Mouse (Mus musculus) CH12F3 (cell line): ENCODE results near the gene Bsg.

Experiments
- in situ Hi-C: fragments of 300-500 bp; cut with MboI; formaldehyde crosslinking; loops from 2 replicates; pipeline ENCODE4 v1.14.3; 2020; ENCODE audit warnings: low sequenced_read_pairs

Gene Bsg

DNA sequence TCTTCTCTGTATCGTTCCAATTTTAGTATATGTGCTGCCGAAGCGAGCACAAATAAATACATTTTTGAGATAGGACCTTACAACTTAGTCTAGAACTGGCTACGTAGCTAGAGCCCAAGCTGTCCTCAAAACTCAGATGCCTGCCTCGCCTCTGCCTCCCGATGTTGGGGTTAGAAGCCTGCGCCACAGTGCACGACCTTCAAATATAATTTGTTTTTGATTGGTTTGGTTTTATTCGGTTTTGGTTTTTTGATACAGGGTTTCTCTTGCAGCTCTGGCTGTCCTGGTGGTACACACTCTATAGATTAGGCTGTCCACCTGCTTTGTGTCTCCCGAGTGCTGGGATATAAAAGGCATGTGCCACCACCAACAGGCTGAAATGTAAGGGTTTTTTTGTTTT is 750 bp upstream of the Bsg start:
- in situ Hi-C loops = no loop called here

DNA sequence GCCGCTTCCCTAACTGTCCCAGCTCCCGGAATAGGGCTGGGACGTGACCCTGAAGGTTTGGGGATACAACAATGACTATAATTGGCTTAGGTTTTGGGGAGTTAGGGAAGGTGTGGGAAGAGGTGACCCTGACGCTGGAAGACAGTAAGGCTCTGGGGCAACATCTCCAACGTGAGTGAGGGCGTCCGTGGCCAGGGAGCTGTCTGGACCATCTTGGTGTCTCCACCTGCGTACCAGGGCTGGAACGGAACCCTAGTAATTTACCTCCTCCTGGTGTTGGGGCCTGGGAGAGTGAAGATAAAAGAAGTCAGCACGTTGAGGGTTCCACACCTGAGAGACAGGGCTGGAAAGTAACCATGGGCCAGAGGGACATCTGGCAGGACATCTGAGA is 674 bp downstream of the Bsg start:
- in situ Hi-C loops = no loop called here

DNA sequence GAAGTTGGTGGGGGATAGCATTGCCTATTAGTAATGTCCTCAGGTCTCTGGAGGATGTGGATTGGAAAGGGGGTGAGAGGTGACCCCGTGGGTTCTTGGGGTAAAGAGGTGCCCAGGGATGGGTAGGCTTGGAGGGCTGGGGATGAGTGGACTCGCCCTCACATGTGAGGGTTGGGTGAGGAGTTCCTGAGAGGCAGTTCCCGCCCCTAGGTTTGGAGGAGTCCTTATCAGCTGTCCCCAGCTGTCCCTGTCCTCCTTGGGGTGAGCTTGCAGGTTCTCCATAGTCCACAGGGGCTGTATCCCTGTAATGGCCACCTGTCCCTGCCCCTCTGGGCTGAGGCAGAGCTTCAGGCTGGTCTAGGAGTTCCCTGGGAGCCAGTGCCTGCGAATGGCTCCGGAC is 1.7 kb downstream of the Bsg start:
- in situ Hi-C loops = no loop called here

DNA sequence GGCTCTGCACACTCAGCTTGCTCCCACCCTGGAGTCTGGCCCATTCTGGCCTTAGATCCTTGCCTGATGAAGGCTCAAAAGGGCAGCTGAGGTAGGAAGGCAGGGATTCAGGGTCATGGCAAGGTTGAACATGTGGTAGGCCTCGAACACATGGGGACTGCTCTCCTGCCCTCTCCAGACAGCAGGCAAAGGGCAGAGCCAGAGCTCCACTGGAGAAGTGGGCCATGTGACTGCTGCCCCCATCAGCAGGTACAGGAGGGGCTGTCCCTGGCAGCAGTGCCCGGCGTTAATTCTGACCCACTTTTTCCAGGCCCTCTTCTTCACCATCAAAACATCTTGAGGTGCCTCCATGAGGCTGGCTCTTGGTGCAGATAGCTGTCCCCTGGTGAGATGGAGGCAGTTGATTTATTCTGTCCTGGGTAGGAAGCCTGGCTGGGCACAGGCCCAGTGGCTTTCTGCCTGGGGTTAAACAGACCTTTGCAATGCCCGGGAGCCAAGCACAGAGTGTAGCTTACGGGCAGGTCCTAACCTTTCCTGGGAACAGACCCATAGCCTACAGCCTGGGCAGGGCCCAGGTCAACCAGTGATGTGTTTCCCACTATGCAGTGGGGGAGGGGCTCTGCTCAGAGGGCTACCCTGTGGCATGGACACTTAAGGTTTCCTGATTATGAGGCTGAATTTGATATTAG is 2.3 kb downstream of the Bsg start:
- in situ Hi-C loops = no loop called here

DNA sequence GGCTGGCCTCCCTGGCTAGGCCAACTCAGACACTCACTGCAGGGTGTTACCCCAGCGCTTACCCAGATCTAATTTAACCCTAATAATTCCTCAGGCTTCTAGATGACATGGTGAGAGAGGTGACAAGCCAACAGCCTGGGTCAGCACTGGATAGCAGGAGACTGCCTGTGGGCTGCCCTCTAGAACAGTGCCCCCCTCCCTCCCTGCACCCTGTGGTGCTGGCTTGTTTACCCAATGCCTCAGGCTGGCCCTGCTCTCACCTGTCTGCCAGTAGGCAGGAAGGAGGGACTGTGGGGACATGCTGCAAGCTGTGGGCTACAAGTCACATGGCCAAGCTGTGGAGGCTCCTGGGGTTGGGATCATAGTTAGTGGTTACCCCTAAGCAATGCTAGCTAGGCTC is 2.9 kb downstream of the Bsg start:
- in situ Hi-C loops = no loop called here

DNA sequence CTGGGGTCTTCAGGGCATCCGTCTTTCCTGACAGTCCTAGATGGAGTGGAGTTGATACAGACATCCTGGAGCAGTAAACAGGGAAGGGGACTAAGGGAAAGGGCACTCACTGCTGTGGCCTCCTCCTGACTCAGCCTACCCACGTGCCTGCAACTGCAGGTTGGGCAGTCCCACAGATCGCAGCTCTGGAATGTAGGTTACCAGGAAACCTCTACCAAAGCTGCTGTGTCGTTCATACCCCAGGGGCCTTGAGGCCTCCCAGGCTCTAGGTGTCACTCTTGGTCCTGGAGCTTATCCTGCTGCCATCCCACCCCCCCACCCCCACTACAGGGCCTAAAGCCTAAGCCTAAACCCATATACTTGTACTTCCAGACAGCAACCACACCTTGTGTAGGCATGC is 3.5 kb downstream of the Bsg start:
- in situ Hi-C loops = no loop called here

DNA sequence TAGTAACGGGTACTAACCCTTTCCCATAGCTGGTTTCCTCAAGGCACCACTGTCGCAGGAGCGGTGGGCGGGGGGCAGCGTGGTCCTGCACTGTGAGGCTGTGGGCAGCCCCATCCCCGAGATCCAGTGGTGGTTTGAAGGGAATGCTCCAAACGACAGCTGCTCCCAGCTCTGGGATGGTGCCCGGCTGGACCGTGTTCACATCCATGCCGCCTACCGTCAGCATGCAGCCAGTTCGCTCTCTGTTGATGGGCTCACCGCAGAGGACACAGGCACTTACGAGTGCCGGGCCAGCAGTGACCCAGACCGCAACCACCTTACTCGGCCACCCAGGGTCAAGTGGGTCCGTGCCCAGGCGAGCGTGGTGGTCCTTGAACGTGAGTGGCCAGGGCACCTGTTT is 4.4 kb downstream of the Bsg start:
- in situ Hi-C loops = no loop called here

DNA sequence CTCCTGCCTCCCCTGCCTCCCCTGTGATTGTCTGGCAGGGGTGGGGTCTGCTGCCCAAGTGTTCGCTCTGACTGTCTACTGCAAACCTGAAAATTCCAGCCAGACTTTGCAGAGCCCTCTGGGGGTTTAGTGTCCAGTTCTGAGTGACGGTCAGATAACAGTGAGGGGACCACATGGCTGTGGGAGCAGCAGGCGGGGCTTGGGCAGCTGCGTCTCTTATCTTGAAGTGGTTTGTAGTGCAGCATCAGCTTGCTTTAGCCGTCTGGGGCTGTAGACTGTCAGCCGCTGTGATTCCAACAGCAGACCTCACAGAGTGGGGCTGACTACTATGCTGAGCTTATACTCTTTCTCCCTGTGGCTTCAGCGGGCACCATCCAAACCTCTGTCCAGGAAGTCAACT is 5.0 kb downstream of the Bsg start:
- in situ Hi-C loops = no loop called here

DNA sequence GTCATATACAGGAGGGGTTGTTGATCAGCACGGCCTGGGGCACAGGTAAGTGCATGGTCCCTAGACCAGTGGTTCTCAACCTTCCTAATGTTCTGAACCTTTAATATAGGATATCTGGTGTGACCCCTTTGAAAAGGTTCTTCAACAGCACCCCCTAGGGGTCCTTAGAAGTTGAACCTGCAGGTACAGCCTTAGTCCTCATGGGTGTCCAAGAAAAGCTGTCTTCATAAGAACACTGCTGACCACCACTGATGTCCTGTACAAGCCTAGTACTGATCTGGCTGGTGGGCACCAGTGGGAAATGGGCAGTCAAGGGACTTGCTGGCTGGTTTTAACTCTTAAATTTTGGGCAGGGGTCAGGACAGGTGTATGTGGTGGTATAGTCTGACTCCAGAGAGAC is 7.7 kb downstream of the Bsg start:
- in situ Hi-C loops = no loop called here

DNA sequence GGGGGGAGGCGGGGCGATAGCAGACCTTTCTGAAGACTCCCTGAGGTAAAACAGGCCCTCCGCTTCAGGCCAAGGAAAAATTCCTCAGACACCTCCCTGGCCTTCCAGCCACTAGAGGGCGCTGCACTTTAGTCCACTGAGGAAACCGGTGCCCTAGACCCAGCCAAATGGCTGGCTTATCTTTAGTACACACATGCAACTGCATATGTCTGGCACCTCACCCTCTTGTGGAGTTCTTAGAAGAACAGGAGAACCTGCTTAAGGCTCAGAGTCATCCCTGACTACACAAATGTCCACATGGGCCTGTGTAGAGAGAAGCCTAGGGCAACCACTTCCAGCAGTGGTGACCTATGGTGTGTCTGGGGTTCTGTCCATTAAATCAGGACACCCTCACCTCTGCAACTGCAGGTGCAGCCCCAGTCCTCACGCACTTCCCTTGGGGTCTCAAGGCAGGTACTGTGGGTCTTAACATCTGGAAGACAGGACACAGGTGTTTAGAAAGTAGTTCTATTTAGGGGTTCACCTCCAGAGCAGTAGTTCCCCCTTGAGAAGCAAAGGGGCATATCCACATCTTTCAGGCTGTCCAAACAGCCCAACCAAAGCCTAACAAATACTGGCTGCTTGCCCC is 8.3 kb downstream of the Bsg start:
- in situ Hi-C loops = no loop called here

DNA sequence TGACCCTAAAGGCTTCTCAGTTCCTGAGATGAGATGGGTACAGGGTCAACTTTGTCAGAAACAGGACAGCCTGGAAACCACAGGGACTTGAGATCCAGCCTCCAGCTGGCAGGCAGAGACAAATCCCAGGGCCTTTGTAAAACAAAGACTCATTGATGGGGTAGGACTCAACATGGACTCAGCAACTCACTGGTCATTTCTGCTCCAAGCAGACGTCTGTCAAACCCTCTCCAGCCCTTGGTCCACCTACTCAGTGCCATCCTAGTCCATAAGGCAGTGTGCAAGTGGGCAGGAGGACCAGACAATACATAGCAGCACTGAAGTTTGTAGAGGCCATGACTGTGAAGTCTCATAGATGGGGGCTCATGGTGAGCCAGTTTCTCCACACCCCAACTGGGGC is 8.9 kb downstream of the Bsg start:
- in situ Hi-C loops = no loop called here

DNA sequence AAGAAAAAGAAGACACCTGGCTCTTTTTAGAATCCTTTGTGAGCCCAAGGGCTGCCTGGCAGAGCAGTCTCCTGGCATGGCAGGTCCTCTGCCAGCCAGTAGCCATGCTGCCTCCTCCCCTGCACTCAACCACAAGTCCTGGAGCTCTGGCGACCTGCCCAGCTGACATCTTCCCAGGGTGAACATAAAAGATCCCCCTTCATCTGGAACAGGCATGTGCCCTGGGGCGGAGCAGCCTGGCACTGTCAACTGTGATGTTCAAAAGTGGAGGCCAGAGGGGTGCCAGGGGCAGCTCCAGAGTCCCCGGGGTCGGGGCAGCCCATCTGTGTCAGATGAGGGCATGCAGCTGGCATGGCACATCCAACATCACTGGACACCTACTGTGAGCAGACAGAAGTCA is 10.7 kb downstream of the Bsg start:
- in situ Hi-C loops = no loop called here

DNA sequence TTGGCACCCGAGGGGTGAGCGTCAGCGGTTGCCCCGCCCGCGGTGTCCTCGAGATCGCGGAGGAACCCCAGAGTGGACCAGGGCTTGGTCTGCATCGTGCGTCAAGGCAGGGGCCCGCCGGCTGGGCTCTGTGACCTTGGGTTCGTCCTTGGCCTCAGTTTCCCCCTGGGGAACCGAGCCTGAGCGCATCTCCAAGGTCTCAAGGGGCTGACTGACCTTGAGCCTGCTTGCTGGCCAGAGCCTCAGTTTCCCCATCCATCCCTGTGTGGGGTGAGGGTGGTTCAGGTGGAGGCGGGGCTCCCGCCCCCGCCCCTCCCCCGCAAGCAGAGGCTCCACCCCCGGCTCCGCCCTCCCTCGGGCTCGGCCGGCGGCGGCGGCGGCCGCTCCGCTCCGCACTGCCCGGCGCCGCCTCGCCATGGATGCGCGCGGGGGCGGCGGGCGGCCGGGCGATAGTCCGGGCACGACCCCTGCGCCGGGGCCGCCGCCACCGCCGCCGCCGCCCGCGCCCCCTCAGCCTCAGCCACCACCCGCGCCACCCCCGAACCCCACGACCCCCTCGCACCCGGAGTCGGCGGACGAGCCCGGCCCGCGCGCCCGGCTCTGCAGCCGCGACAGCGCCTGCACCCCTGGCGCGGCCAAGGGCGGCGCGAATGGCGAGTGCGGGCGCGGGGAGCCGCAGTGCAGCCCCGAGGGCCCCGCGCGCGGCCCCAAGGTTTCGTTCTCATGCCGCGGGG is 12.1 kb downstream of the Bsg start, which contains the start of gene Hcn2:
Gene Hcn2 (plus strand): TSS at position 381 of the 734 bp plus-strand sequence.
- in situ Hi-C loops = no loop called here

DNA sequence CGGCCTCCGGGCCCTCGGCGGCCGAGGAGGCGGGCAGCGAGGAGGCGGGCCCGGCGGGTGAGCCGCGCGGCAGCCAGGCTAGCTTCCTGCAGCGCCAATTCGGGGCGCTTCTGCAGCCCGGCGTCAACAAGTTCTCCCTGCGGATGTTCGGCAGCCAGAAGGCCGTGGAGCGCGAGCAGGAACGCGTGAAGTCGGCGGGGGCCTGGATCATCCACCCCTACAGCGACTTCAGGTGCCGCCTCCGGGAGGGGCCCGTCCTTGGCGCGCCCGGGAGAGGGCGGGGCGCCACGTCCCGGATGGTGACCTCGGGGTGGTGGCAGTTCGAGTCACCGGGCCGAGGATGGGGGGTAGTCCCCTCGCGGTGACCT is 12.7 kb downstream of the Bsg start:
- in situ Hi-C loops = no loop called here

DNA sequence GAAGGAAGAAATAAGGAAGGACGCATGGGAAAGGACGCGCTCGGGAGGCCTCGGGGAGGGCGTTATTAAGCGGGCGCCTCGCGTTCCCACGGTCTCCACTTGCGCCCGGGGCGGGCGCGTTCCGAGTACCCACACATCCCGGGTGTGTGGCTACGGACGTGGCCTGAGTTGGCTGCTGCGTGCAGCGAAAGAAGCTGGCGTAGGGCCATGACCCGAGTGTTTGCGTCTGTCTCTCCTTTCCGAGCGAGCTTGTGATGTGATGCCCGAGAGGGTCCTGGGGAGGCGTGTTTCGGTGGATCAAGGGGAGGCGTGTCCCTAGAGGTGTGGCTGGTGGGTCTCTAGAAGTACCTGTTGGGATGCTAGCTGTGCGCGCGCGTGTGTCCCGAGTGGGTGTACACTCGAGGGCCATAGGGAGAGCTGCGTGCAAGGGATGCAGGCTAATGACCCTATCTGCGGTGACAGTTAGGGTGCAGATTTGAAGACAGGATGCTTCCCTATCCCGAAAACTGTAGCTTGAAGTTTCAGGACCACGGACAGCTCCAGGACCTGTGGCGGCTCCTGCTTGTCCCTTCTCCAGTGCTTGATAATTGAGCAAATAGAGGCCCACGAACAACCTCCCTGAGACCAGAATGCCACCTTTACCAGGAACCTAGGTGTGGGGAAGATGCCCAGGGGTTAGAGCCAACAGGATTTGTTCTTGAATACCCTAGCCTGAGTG is 13.5 kb downstream of the Bsg start:
- in situ Hi-C loops = no loop called here

DNA sequence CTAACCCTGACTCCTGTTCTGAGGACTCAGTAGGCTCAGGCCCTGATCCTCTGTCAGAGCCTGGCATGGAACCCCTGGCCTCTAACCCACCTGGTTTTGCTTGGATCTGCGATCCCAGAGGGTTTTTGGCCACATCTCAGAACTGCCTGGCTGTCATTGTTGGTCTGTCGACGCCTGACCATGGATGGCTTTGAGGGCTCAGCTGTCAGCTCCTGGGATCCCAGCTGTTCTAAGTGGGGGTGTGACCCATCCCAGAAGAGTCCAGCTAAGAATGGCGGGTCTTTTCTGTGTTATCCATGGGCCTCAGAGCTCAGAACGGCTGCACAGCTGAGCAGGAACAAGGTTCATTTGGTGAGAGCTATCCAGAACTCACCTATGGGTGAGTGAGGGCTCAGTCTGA is 16.8 kb downstream of the Bsg start:
- in situ Hi-C loops = no loop called here

DNA sequence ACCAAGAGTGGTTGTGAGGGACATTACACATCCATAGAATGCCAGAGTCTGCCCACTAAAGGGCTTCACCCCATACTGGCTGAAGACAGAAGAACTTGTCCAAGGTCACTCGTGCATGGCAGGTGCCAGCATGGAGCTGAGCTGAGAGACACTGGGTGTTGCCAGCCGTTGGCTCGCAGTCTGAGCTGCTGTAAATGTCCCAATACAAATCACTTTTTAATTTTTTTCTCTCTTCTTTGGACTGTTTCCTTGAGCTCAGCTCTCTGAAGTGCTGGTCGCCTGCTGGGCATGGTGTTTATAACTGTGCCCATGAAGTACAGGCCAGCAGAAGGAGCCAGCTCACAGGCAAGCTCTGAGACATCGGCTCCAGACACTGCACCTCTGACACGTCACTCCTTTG is 18.8 kb downstream of the Bsg start:
- in situ Hi-C loops = no loop called here

DNA sequence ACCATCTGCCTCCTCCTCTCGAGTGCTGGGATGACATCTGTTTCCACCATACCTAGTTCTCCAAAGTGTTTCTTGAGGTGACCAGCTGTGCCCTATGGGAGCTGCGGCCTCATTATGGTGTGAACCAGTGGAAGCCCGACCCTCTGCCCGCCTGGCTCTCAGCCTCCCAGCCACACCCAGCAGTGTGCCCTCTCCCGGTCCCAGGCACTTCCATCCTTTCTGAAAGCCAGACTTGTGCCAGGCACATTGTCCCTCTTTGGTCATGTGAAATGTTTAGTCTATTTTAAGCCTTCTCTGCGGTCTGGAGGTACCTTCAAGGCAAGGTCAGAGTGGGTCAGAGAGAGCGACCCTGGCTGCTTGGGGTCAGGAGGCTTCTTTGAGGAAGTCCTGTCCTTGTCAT is 19.4 kb downstream of the Bsg start:
- in situ Hi-C loops = no loop called here

DNA sequence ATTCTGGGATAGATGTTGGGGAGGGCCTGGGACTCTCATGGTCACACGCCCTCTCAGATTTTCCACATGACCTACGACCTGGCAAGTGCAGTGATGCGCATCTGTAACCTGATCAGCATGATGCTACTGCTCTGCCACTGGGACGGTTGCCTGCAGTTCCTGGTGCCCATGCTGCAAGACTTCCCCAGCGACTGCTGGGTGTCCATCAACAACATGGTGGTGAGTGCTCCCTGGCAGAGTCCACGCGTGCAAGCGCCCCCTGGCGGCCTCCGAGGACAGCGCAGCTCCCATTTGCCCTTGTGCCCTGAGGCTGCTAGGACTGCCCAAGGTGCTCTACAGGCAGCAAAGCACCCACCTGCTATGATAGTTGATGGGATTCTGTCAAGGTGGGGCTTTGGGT is 21.8 kb downstream of the Bsg start:
- in situ Hi-C loops = no loop called here

DNA sequence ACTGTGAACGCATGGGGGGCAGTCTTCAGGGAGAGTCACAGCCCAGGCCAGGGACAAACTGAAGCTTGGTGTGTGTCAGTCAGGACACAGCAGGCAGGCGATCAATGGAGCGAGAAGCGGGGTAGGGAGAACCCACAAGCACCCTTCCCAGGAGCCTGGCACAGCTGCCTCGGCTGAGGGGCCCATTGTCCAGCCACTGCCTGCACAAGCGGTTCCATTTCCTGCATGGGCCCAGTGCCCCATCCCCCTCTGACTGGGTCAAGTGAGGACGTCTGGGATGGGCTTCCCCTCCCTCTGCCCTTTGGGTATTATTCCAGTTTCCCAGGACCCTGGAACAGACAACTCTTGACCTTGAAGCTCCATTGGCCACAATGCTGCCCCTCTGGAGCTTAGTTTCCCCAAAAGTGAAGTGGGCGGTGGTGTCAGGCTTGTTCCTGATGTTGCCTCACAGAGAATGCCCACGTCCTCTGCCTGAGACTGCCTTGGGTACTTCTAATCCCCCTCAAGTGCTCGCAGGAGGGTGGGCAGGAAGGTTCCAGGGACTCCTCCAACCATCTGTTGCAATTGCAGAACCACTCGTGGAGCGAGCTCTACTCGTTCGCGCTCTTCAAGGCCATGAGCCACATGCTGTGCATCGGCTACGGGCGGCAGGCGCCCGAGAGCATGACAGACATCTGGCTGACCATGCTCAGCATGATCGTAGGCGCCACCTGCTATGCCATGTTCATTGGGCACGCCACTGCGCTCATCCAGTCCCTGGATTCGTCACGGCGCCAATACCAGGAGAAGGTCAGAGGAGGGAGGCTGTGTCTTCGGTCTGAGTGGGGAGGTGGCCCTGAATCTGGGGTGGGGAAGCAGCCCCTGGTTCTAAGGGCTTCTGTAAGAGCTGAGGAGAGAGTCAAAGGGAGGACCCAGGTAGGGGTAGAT is 24.3 kb downstream of the Bsg start:
- in situ Hi-C loops = no loop called here
